In genomic region chr7:121088745-121089144, GRCm38 (mm10) we compare ENCODE assay signal across 17 mouse cellular contexts. TPM values are rescaled to one million over a fixed set of nuclear protein-coding genes. Genes with fewer than 3 reads are reported as not detected.
DNase-seq lines count a peak whose midpoint lies in the region; ATAC-seq and TF ChIP-seq lines count a peak whose summit lies in the region.
"Had no signal": no experiment of that assay in that cellular context is flagged by ENCODE, and none has a peak within 500 bp of the region (broad histone marks: within the 10 kb centered on the region; RNA-seq: fewer than 3 reads in every experiment).

No protein-coding gene starts in this region.

- no peak for ATAC-seq in lung, postnatal 0 days
- ATAC-seq in megakaryocyte progenitor cell, adult 5-6 weeks (replicated peaks; ENCODE audit: poor library complexity): peak; percentile 49; the same call in 1 of the 2 replicates

- no peak overlapping the region for H3K9ac ChIP-seq in lung, postnatal 0 days (replicated peaks; ENCODE audit: low read depth)
- no peak overlapping the region for H3K9ac ChIP-seq in MEL (ENCODE audit: control insufficient read depth, low read depth, low read length, poor library complexity, severe bottlenecking)
- H3K9ac ChIP-seq: embryonic facial prominence, embryonic 12.5 days; forebrain, embryonic 12.5 days; heart, embryonic 13.5 days had no signal

- peak; percentile 64 for DNase-seq in heart, adult 11 months
- DNase-seq in heart, postnatal 25 days (ENCODE audit: low spot score): no peak
- no peak for DNase-seq in lung, postnatal 0 days (ENCODE audit: low spot score)
- DNase-seq in lung, adult 2 months: no peak
- peak; percentile 48 for DNase-seq in MEL (ENCODE audit: low read depth, low spot score)
- DNase-seq in spleen, postnatal 4 days (ENCODE audit: low spot score in 2 of 2): no peak
- DNase-seq in adrenal gland, adult 8-10 months: no peak
- DNase-seq: cerebellum, postnatal 25 days; layer of hippocampus, adult 9-11 months; midbrain, embryonic 14.5 days; spleen, adult 18-20 months; thymus, adult 18-20 months had no signal

- WGBS in lung, postnatal 0 days: 77% methylated on average over 5 of the region's 5 CpGs
- WGBS in lung, adult 2 months: 82% methylated on average over 5 of the region's 5 CpGs

- H3K4me1 ChIP-seq in lung, postnatal 0 days (ENCODE audit: insufficient read depth, low read depth, low read length): no peaks in the 10 kb centered on the region
- no peaks in the 10 kb centered on the region for H3K4me1 ChIP-seq in lung, adult 2 months (ENCODE audit: control insufficient read depth, insufficient read depth, low read length)
- no peaks in the 10 kb centered on the region for H3K4me1 ChIP-seq in MEL (ENCODE audit: control insufficient read depth in 1 of 2, insufficient read depth in 2 of 2, low read length in 2 of 2)

- H3K4me3 ChIP-seq in lung, postnatal 0 days (ENCODE audit: low read depth, low read length): no peak overlapping the region
- H3K4me3 ChIP-seq in lung, adult 2 months (replicated peaks; ENCODE audit: extremely low read depth, low read depth, low read length): no peak overlapping the region
- no peak overlapping the region for H3K4me3 ChIP-seq in MEL (ENCODE audit: control insufficient read depth in 1 of 2, insufficient read depth in 1 of 2, low read depth in 2 of 2, low read length in 2 of 2)
- H3K4me3 ChIP-seq: embryonic facial prominence, embryonic 12.5 days; forebrain, embryonic 12.5 days; heart, embryonic 13.5 days had no signal

- TF ChIP-seq RAD21 in MEL (IDR thresholded peaks at IDR 0.05; ENCODE audit: low read depth, low read length): peak; percentile 49

- H3K9me3 ChIP-seq in lung, postnatal 0 days (ENCODE audit: low read length): no peaks in the 10 kb centered on the region
- H3K9me3 ChIP-seq in MEL (replicated peaks; ENCODE audit: insufficient read depth, low read length): no peaks in the 10 kb centered on the region
- H3K9me3 ChIP-seq: embryonic facial prominence, embryonic 12.5 days; forebrain, embryonic 12.5 days; heart, embryonic 13.5 days had no signal

- no peaks in the 10 kb centered on the region for H3K79me2 ChIP-seq in MEL (ENCODE audit: control insufficient read depth, insufficient read depth, low read length, poor library complexity)

- no peaks in the 10 kb centered on the region; the same call in 1 of the 2 replicates for H3K27me3 ChIP-seq in lung, postnatal 0 days (replicated peaks; ENCODE audit: insufficient read depth, low read length)
- H3K27me3 ChIP-seq in MEL (ENCODE audit: control insufficient read depth in 1 of 2, insufficient read depth in 2 of 2, low read length in 2 of 2): no peaks in the 10 kb centered on the region
- H3K27me3 ChIP-seq: embryonic facial prominence, embryonic 12.5 days; forebrain, embryonic 12.5 days had no signal

- no peak overlapping the region for H3K4me2 ChIP-seq in lung, postnatal 0 days (replicated peaks; ENCODE audit: low read depth, low read length)
- H3K4me2 ChIP-seq: embryonic facial prominence, embryonic 12.5 days; forebrain, embryonic 12.5 days; heart, embryonic 13.5 days had no signal

- intact Hi-C loops in heart, postnatal 25 days (cut with DNase I): no loop called here

- no peaks in the 10 kb centered on the region for H3K36me3 ChIP-seq in lung, postnatal 0 days (ENCODE audit: insufficient read depth, low read length)
- no peaks in the 10 kb centered on the region for H3K36me3 ChIP-seq in MEL (ENCODE audit: control insufficient read depth in 1 of 2, insufficient read depth in 2 of 2, low read length in 2 of 2)
- H3K36me3 ChIP-seq: embryonic facial prominence, embryonic 12.5 days; forebrain, embryonic 12.5 days; heart, embryonic 13.5 days had no signal

- TF ChIP-seq EP300 in lung, postnatal 0 days (IDR thresholded peaks at IDR 0.05): no peak
- no peak for TF ChIP-seq EP300 in MEL (IDR thresholded peaks at IDR 0.05; ENCODE audit: low read depth in 1 of 2, low read length in 2 of 2)

- TF ChIP-seq CTCF in lung, postnatal 0 days (IDR thresholded peaks at IDR 0.05): peak; percentile 45
- TF ChIP-seq CTCF in lung, adult 2 months (IDR thresholded peaks at IDR 0.05; ENCODE audit: insufficient read depth, low read length): no peak
- TF ChIP-seq CTCF in MEL (IDR thresholded peaks at IDR 0.05 in 2 of 3, conservative IDR thresholded peaks at IDR 0.05 in 1 of 3; ENCODE audit: control insufficient read depth in 1 of 3, insufficient read depth in 1 of 3, low read depth in 2 of 3, low read length in 3 of 3, poor library complexity in 1 of 3, severe bottlenecking in 1 of 3): peak; percentile 50 to 64 (median 62)

- TF ChIP-seq POLR2A in lung, adult 2 months (IDR thresholded peaks at IDR 0.05; ENCODE audit: borderline replicate concordance, extremely low read depth, low read depth, low read length): no peak
- TF ChIP-seq POLR2A in MEL (IDR thresholded peaks at IDR 0.05; ENCODE audit: control insufficient read depth in 1 of 2, insufficient read depth in 1 of 2, low read depth in 1 of 2, low read length in 2 of 2, poor library complexity in 1 of 2): no peak

- H3K27ac ChIP-seq in lung, postnatal 0 days (ENCODE audit: low read length): no peak overlapping the region
- H3K27ac ChIP-seq in MEL (ENCODE audit: control insufficient read depth, low read depth, low read length): no peak overlapping the region
- H3K27ac ChIP-seq: embryonic facial prominence, embryonic 12.5 days; forebrain, embryonic 12.5 days; heart, embryonic 13.5 days had no signal

TF ChIP-seq in MEL, 35 proteins besides CTCF, POLR2A, EP300 and RAD21:
- TF ChIP-seq ETS1 (IDR thresholded peaks at IDR 0.05; ENCODE audit: low read depth, low read length) (no peak), USF2 (IDR thresholded peaks at IDR 0.05; ENCODE audit: borderline replicate concordance in 1 of 2, insufficient read depth in 1 of 2, low read depth in 1 of 2, low read length in 2 of 2) (no peak), ZKSCAN1 (IDR thresholded peaks at IDR 0.05; ENCODE audit: low read depth, low read length) (no peak), TAL1 (IDR thresholded peaks at IDR 0.05; ENCODE audit: low read length) (no peak), SMC3 (IDR thresholded peaks at IDR 0.05; ENCODE audit: low read depth, low read length) (peak; percentile 71), ZC3H11A (IDR thresholded peaks at IDR 0.05; ENCODE audit: low read depth, low read length) (peak; percentile 50), JUND (IDR thresholded peaks at IDR 0.05; ENCODE audit: low read depth, low read length) (no peak), TCF12 (IDR thresholded peaks at IDR 0.05; ENCODE audit: low read depth, low read length) (no peak), POLR2AphosphoS2 (IDR thresholded peaks at IDR 0.05; ENCODE audit: low read length) (no peak), MYC (IDR thresholded peaks at IDR 0.05; ENCODE audit: low read depth, low read length) (0 out of 2 replicates have a peak, but pooled peaks have one; percentile 21), CHD2 (IDR thresholded peaks at IDR 0.05; ENCODE audit: low read length) (no peak), TBP (IDR thresholded peaks at IDR 0.05; ENCODE audit: low read depth, low read length) (no peak)

RNA-seq across cellular contexts. Expression of gene Otoa, which starts 7.3 kb away (rescaled TPM):
- total RNA-seq in heart, postnatal 25 days (2021): under 1 TPM; 0.14 to 0.21 TPM
- polyA plus RNA-seq in lung, postnatal 0 days (2015; fragmentation: Nextera tagmentation; extraction: Ambion mirVana): 0.04 TPM in 2 replicates
- 0.03 and 0.05 TPM in 2 replicates for polyA plus RNA-seq in lung, adult 2 months (2012; rRNA removed)
- 0.13 and 0.23 TPM in 2 replicates for total RNA-seq in MEL (2012; rRNA removed)
- under 1 TPM in 1 of 2 experiments, not detected in 1; 0.04 TPM for polyA plus RNA-seq in MEL (2012; ENCODE audit: insufficient read depth in 1 of 2, insufficient read length in 2 of 2, low read depth in 1 of 2, low replicate concordance in 2 of 2, missing spikeins in 1 of 2)
- total RNA-seq in megakaryocyte progenitor cell, adult 5-6 weeks (2015): 0.05 and 0.07 TPM in 2 replicates
- 0.12 and 0.20 TPM in 2 replicates for total RNA-seq in megakaryocyte progenitor cell, adult 5-6 weeks (2017)
- total RNA-seq in adrenal gland, adult 8-10 months (2022): 1 to 10 TPM in 2 of 4 experiments, under 1 TPM in 2; 0.58 to 1.3 (median 1.0) TPM
- polyA plus RNA-seq: kidney, embryonic 14.5 days had no signal

RNA-seq across cellular contexts. Expression of gene Igsf6, which starts 14.4 kb away (rescaled TPM):
- total RNA-seq in heart, postnatal 25 days (2021): 1 to 10 TPM; 1.7 TPM
- 5.5 TPM in 2 replicates for polyA plus RNA-seq in lung, postnatal 0 days (2015; fragmentation: Nextera tagmentation; extraction: Ambion mirVana)
- 1.5 and 2.7 TPM in 2 replicates for polyA plus RNA-seq in lung, adult 2 months (2012; rRNA removed)
- total RNA-seq in MEL (2012; rRNA removed): 0.08 and 0.10 TPM in 2 replicates
- under 1 TPM in 1 of 2 experiments, not detected in 1; 0.42 TPM for polyA plus RNA-seq in MEL (2012; ENCODE audit: insufficient read depth in 1 of 2, insufficient read length in 2 of 2, low read depth in 1 of 2, low replicate concordance in 2 of 2, missing spikeins in 1 of 2)
- total RNA-seq in megakaryocyte progenitor cell, adult 5-6 weeks (2015): 415 and 476 TPM in 2 replicates
- 342 and 360 TPM in 2 replicates for total RNA-seq in megakaryocyte progenitor cell, adult 5-6 weeks (2017)
- total RNA-seq in adrenal gland, adult 8-10 months (2022): 1 to 10 TPM; 2.0 to 4.3 (median 3.8) TPM

RNA-seq across cellular contexts. Expression of gene Mettl9, which starts 54.5 kb away (rescaled TPM):
- 10 to 100 TPM; 77.5 to 80.5 TPM for total RNA-seq in heart, postnatal 25 days (2021)
- 69.7 and 73.9 TPM in 2 replicates for polyA plus RNA-seq in lung, postnatal 0 days (2015; fragmentation: Nextera tagmentation; extraction: Ambion mirVana)
- polyA plus RNA-seq in lung, adult 2 months (2012; rRNA removed): 17.9 and 24.6 TPM in 2 replicates
- 33.4 and 39.8 TPM in 2 replicates for total RNA-seq in MEL (2012; rRNA removed)
- polyA plus RNA-seq in MEL (2012; ENCODE audit: insufficient read depth in 1 of 2, insufficient read length in 2 of 2, low read depth in 1 of 2, low replicate concordance in 2 of 2, missing spikeins in 1 of 2): 10 to 100 TPM; 73.3 to 80.4 TPM
- total RNA-seq in megakaryocyte progenitor cell, adult 5-6 weeks (2015): 96.6 and 111 TPM in 2 replicates
- total RNA-seq in megakaryocyte progenitor cell, adult 5-6 weeks (2017): 86.0 and 86.6 TPM in 2 replicates
- 100 to 1,000 TPM; 104 to 126 (median 113) TPM for total RNA-seq in adrenal gland, adult 8-10 months (2022)

Comparison
In these comparisons a context has a peak if more than half of its experiments do, and no peak if none do; other contexts are left out.
1. DNase-seq: peak in heart, adult 11 months (single experiment) and MEL (single experiment); none in heart, postnatal 25 days (single experiment), lung, postnatal 0 days (single experiment), lung, adult 2 months (single experiment), spleen, postnatal 4 days (0 of 2) and adrenal gland, adult 8-10 months (single experiment).
2. RNA of gene Igsf6, which starts 14.4 kb away (total RNA-seq): 342 to 476 TPM in megakaryocyte progenitor cell, adult 5-6 weeks; 2.0 to 4.3 TPM in adrenal gland, adult 8-10 months, 1.7 TPM in heart, postnatal 25 days and 0.08 to 0.10 TPM in MEL; every median in the first group is over 10 times any median in the second.